Mouse (Mus musculus) embryo, embryonic 10.5 days (tissue): Measurements from ENCODE around the gene Nedd9.
"Not testable (repeated sequence)": the region's sequence is repeated elsewhere in the genome, so short reads cannot be mapped to it uniquely, and the experiment has no call there.

ENCODE experiments used
- DNase-seq: peaks from one replicate; pipeline ENCODE4 v3.0.0-alpha.2; 2015; ENCODE audit warnings: low spot score

Nedd9 gene

DNA sequence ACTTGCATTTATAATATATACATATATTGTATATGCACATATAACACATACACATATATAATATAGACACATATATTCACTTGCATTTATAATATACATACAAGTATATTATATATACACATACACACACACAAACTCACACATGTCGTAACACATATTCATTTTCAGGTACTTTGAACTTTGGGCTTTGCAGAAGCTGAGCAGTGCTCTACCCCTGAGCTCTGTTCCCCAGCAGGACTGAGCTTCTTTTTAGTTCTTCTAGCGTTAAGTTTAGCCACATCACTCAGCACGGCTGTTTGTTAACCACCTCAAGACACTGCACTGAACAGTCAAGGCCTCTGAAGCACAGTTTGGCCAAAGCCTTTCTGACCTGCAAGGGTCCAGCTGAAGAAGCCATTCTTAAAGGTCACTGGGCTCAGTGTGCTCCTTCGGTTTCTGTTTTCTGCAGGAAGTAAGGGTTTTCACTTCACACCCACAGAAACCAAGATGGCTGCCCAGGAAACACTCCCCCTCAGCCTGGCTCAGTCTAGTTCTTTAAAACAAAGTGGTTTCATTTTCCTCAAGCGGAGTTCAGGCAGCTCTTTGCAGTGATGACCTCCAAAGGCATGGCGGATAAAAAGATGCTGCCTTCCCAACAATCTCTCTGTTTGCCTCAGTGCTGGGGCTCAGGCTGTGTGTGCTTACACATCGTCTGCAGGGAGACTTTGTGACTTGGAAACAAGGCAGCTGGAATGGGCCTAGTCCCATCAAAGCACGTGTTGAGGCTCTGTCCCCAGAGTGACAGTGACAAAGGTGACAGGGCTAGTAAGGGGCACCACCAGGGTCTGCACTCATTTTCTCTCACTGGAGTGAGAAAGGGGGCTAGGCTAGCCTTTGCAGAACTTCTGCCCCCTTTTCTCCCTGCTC is 114.4 kb downstream of the Nedd9 start:
- DNase-seq: no peak

- no peak for DNase-seq
These were observed 115.6 kb downstream of the Nedd9 start for GRCm38 (mm10) chr13:41371547-41371946.

GRCm38 (mm10) chr13:41368612-41369011 is 118.5 kb downstream of the Nedd9 start:
- no peak for DNase-seq

GRCm38 (mm10) chr13:41367176-41367611 is 120.0 kb downstream of the Nedd9 start:
- DNase-seq: no peak

GRCm38 (mm10) chr13:41366609-41367008 is 120.6 kb downstream of the Nedd9 start:
- not testable (repeated sequence) for DNase-seq

- no peak for DNase-seq
These were observed 122.9 kb downstream of the Nedd9 start for GRCm38 (mm10) chr13:41364273-41364672.

- DNase-seq: no peak
These were observed 124.3 kb downstream of the Nedd9 start for GRCm38 (mm10) chr13:41362909-41363308.

DNA sequence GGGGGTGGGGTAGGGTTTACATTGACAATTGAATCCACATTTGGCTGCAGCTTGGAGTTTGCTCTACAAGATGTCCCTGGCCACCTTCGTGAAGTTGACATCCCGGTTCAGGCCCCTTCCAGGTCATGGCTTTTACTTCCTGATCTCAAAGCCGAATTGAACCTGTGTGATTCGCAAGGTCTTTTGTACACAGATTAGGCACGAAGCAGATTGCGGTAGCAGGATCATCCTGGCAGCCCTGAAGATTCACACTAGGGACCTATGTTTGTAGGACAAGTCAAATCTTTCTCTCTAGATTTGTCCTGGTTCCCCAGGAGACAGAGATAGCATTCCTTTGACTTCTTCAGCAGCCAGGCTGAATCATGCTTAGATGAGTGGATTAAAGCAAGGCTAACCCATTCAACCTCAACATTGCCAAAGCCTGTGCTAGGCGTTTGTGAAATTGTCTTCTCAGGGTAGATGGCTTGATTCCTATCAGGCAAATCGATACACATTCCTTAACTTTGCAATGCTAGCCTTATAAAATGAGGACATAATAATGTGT is 126.8 kb downstream of the Nedd9 start:
- DNase-seq: peak; percentile 46

- DNase-seq: peak; percentile 79
These were observed 127.6 kb downstream of the Nedd9 start for GRCm38 (mm10) chr13:41359330-41360215.

GRCm38 (mm10) chr13:41358480-41359180 is 128.5 kb downstream of the Nedd9 start:
- peak; percentile 98 for DNase-seq

GRCm38 (mm10) chr13:41358009-41358408 is 129.2 kb downstream of the Nedd9 start:
- DNase-seq: no peak

- DNase-seq: no peak
These were observed 129.6 kb downstream of the Nedd9 start for GRCm38 (mm10) chr13:41357586-41357985.

- DNase-seq: no peak
These were observed 130.0 kb downstream of the Nedd9 start for GRCm38 (mm10) chr13:41357161-41357560.

DNA sequence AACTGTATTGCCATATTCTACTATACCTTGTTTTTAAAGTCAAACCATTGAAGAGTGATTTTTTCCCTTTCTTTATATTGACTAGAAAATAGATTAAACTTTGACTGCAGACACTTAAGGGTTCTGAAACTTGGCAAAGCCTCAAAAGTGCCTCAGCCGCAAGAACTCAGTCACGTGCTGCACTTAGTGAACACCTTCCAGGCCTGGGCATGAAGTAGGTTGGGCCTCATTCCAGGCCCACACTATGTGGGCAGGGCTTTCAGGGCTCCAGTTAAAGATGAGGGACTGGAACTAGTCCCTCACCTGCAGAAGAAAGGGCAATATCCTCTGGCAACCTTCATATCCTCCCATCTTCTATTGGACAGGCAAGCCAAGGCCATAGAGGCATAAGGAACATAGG is 131.6 kb downstream of the Nedd9 start:
- DNase-seq: no peak

- DNase-seq: no peak
These were observed 132.6 kb downstream of the Nedd9 start for GRCm38 (mm10) chr13:41354591-41354990.

GRCm38 (mm10) chr13:41353676-41354075 is 133.5 kb downstream of the Nedd9 start:
- DNase-seq: no peak

GRCm38 (mm10) chr13:41352352-41352751 is 134.8 kb downstream of the Nedd9 start:
- peak; percentile 52 for DNase-seq

DNA sequence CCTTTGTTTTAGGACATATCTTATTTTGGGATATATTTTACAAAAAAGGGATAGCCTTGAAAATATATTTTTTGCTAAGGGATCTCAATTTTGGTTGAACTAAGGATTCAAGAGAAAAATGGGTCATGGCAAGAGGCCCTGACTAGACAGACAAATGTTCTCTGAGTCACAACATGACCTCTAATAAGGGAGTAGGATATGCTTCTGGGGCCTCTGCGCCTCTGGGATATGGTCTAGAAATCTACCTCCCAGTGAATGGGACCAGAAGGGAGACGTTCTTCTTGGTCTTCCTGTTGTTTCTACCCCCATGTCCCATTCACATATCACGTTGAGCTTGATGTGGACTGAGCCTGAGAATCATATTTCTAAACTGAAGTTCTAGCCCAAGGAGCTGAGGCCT is 136.6 kb downstream of the Nedd9 start:
- DNase-seq: no peak

GRCm38 (mm10) chr13:41349770-41350169 is 137.4 kb downstream of the Nedd9 start:
- no peak for DNase-seq

DNA sequence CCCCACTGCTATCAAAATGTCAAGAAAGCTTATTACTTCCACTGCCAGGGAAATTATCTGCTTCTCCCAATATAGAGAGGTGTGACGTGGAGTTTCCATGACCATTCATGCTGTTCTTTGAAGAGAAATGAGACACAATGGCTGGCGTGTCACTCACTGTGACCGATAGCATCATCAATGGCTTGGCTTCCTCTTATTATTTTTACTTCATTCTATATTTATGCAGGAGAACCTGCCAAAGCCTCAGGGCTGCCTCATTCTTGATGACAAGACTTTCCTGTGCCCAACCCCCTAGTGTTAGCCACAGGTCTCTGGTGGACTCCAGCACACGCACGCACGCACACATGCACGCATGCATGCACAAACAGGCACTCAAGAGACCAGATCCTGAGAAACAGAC is 141.4 kb downstream of the Nedd9 start:
- no peak for DNase-seq

GRCm38 (mm10) chr13:41345306-41345705 is 141.9 kb downstream of the Nedd9 start:
- DNase-seq: no peak

DNA sequence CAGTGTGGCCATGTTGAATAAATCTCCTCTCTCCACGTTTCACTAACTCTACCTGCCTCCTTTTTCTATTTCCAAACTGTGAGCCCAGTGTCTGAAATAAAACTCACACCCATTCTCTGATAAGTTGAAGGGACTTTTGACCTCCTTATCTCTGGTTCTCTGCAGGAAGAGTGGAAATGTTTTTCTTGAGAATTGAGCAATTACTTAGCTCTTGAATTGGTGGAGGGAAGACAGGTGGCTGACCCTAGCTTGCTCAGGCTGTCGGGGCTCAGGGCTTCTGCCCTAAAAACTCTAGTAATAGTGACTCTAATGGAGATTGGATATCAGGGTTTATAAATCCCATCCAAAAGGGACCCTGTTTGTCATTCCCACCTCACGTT is 143.3 kb downstream of the Nedd9 start:
- no peak for DNase-seq
